Mouse (Mus musculus): ENCODE measurements at regions not wholly inside any gene's neighbourhood (a gene's known extent, or its start where the extent isn't known, plus 50 kb on each side); places are given as distances from the start of the nearest gene placed in this dataset.
A peak's percentile ranks its signal among the peaks of the same experiment; 100 is the strongest.

DNA sequence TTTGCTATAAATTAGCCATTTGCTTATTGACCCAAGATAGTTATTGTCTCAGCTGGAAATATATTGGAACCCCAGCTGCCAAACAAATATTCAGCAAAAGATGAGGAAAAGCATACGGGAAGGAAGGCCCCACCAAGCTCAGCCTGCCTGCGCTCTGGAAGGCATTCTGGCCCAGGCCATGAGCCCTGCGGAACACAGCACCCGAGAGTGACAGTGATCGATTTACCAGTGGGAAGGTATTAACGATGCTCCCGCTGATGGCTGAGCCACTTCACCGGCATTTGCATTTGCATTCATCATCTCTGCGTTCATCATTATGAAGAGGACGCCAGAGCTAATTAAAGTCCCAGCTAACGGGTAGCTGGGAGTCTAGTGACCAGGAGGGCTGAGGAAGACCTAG lies 174.8 kb downstream of the Irx2 start:
- DNase-seq (ENCODE audit: low read depth), result no peak

DNA sequence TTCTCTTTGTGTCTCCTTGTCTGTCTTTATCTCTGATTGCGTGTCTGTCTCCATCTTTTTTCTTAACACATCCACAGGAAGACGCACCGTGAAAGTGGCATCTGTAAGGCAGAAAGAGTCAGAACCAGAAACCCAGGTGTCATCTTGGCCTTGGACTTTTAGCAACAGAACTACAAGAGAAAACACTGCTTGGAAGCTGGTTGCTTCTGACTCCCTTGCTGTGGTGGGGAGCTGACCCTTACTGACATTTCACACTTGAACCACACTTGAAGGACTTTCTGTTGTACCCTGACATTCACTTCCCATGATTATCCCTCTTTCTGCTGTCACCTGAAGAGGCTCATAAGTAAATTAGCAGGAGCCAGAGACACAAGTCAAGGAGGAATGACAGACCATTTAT lies 180.6 kb downstream of the Irx2 start:
- DNase-seq (ENCODE audit: low read depth), result no peak

DNA sequence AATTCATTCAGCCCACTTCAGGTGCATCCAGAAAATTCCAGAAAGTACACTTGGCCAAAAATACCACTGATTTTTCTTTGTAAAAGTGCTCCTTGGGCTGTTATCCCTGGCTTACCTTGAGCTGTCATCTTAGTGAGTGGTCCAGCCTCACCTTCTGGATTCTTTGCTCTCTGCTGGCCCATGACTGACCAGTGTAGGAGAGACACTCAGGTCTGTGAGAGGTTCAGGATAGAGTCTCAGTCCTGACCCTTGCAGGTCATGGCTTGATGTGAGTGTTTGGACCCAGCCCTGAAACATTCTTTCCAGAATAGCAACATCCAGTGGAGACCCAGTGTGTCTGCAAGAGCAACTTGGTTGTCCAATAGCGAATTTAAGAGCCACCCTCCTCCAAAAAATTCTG lies 182.0 kb downstream of the Irx2 start:
- no peak for DNase-seq (ENCODE audit: low read depth)

DNA sequence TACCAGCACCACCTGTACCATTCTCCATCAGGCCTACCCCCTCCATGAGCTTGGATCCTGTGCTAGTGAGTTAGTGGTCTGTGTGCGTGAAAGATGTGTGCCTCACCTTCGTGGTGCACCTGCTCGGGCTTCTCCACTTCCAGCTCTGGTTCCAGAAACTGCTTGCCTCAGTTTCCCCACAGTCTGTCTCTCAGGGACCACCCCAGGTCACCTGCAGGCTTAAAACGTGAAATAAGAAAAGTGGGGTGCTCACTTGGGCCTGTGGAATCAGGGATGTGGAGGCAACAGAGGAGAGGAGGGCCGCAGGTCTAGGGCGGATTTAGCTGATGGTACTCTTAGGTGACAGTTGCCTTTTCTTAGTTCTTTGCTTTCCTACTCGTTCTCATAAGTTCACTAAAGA lies 186.0 kb downstream of the Irx2 start:
- DNase-seq (ENCODE audit: low read depth), result no peak

DNA sequence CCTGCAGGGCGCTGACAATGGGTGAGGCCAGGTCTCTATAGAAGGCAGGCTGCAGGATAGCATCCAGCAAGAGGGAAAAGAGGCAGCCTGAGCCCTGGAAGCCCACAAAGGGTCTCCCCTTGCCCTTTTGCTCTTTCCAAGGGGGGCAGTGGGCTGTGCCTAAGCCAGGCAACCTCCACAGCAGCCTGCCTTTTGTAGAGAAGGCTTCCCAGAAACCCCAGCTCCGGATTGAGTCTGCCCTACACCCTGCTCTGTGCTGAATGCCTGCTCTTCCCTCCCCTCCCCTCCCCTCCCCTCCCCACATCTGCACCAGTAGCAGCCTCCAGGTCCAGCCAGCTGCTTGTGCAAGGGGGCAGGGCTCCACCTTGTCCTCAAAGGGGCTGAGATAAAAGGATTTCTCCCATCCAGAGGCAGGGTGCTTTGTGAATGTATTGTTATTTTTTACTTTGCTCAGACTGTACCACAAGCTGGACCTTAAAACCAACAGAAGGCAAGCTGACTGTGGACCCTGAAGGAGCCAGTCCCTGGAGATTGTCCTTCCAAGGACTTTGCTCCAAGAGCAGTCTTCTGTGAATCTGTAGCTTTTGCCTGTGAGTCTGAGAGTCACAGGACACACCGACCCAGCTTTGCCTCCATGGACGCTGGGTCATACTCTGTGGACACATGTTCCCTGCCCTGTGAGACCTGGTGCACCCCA lies 186.8 kb downstream of the Irx2 start:
- no peak for DNase-seq (ENCODE audit: low read depth)

DNA sequence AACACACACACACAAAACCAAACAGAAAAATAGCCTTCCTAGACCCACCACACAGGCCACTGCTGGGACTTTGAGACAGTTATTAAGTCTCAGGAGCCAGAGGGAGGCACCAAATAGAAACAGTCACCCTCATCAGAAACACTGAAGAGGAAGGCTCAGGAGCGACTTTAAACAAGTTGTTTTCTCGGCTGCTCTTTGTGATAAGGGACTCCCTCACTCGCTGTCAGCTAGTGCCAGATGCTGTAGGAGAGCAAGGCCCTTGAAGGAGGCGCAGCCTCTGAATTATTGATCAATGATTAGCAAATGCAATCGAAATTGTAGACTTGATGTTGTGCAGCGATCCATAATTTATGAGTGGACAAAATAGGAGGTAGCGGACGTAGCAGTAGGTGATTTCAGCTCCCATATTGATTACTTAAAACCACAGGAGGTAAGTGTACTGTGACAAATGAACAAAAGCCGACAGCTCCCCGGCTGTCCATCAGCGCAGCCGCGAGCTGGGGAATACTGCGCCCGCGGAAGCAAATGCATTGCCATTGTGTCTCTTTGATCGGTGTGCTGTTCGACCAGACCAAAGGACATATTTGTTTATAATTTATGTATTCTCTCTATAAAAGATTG lies 187.4 kb downstream of the Irx2 start:
- DNase-seq (ENCODE audit: low read depth), result no peak

DNA sequence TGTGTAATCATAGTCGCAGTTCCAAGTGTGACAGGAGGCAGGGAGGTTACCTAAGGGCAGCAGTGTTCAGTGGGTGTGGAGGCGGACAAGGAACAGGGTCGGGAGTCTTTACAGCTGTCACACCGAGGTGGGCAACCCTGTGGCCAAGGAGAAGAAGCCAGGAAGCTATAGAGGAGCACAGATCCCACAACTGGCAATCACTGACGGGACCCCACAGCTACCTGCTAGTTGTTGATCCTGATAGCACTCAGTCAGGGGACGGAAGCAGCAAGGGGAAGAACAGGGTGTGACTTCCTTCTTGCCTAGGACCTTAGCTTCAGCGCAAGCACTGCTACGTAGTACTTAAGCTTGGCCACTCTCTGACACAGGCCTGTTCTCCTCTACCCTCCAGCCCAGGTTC lies 188.2 kb downstream of the Irx2 start:
- DNase-seq (ENCODE audit: low read depth), result no peak

DNA sequence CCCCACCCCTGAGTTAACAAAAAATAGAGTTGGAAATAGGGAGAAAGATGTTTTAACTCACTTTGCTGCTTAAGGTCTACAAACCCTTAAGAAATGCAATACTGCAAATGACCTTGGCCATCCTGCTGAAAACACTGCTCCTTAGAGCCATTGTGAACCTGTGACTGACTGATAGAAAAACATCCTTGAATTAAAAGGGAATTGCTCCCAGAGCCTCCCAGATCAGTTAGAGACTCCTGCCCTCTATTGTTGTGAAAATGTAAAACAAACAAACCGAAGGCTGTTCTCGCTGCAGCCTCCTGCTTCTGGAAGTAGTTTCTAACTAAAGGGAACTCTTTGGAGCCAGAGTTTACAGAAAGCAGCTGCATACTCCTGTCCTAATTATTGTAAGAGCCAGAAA lies 188.9 kb downstream of the Irx2 start:
- DNase-seq (ENCODE audit: low read depth), result no peak

DNA sequence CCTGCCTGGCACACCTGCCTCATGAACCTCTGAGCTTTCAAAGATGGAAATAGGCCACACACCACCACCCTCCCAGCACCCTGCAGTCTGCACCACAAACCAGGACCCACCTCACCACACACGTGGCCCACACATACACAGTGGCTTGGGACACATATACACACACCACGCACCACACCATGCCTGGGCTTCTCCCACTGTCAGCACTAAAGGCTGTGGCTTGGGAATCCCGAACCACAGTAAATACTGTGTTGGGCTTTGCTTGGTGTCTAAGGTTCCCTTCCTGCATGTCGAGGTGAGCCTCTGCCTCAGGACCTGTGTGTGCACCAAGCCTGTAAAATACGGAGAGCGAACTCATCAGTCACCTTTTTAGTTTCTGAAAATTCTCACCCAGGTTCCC lies 189.3 kb downstream of the Irx2 start:
- no peak for DNase-seq (ENCODE audit: low read depth)

DNA sequence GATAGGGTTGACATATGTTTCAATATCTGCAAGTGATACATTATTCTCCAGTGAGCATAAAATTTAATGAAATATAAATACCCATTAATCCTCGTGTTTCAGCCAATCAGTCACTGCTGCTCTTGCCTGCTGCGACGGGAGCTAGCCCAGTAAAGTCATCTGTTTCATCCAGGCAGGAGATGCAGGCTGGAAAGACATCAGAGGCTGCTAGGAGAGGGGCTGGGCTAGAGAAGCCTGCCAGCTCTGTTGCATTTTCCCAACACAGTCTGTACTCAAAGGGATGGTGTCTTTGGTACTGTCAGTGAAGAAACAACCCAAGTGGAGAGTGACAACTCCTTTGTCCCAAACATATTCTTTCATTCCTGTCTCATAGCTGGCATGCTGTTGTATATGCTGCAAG lies 198.0 kb downstream of the Irx2 start:
- no peak for DNase-seq (ENCODE audit: low read depth)

DNA sequence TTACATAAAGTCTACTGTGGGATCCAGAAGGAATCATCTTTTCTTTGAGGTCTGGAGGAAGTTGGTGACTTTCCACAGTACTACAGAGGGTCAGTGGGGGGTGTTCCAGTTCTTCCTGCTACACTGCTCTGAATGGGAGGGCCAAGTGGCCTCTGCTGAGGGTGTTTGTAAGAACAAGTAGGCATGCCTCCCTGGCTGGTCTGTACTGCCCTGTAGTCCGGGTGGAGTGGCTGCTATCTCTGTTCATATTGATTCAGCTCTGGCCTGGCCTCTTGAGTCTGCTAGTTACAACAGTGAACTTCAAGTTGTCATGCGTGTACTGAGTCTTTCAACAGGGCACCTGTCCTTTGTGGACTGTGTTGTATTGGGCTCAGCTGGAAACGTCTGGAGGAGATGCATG lies 200.7 kb downstream of the Irx2 start:
- DNase-seq (ENCODE audit: low read depth), result no peak

DNA sequence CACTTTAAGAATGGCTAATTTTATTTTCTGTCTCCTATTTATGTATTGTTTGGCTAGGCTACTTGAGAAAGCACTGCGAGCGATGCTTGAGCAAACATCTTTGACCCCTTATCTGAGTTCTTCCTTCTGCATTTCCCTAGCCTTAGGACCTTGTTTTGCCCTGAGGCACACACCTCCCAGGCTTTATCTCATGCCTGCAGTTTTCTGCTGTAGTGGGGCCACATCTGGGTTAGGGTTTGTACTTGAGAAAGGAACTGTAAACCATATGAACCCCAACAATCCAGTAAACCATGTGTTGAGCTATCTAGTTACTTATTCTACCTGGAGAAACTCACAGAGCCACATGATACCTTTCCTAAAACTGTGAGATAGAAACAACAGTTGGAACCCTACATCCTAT lies 204.7 kb downstream of the Irx2 start:
- no peak for DNase-seq (ENCODE audit: low read depth)

DNA sequence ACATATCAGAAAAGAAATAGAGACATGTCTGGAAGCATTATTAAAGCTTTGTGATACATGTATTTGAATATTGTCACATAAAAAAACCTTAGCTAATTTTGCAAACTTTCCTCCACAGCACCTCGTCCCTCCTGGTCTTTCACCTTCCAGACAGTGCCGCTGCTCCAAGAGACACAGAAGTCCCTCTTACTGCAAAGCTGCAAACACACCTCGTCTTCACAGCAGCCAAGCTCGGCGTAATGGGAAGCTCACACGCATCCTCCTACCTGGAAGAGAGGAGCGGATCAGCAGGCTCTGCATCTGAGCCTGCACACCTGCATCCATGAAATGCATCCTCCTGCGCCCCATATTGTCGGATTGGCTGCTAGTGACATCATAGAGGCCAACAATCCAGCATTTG lies 208.4 kb downstream of the Irx2 start:
- DNase-seq (ENCODE audit: low read depth), result no peak

DNA sequence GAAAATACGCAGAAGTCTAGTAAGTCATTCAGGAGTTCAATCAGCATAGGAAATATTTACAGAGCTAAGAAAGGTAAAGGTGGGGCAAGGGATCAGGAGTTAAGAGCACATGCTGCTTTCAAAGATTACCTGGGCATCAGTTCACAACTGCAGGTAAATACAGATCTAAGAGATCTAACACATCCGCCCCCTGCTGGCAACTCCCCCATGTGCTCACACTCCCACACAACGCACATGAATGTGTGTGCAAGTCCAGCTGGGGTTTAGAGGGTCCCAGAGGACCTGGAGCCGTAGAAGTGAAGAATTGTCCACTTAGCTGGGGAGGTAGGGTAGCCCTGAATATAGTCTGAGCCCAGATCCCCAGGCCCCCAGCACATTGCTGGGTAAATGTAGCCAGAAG lies 219.5 kb downstream of the Irx2 start:
- DNase-seq (ENCODE audit: low read depth), result no peak

DNA sequence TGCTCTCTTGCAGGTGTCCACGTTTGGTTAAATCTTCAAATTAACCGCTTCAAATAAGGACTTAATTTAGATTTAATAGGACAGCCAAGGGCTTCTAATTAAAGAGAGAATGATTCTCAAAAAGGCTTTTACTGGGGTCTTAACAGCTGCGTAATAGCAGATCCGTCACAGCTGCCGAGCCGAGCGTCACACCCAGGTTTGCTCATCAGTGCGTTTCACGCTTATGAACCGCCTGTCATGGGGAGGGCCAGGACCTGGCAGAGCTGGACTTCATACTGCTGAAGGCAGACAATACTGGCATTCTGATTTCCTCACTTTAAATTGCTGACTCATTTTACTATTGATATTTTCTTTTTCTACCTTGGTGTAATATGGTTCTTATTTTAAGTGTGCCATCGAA lies 221.2 kb downstream of the Irx2 start:
- no peak for DNase-seq (ENCODE audit: low read depth)

DNA sequence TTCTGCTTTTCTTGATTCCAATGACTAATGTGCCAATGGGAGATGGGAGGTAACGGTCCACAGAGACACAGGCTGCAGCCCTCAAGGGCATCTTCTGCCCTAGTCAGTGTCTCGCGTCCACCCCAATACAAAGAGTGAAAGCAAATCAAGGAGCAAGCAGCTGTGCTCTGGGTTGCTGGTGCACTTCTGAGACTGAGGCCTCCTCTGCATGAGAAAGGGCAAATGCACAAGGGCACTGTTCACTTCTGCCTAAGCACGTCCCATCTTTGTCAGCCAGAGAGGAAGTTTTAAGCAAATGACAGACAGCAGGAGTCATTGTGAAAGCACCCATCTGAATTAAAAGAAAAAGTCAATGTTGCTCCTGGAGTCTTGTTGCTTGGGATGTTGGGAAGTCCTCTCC lies 224.3 kb downstream of the Irx2 start:
- no peak for DNase-seq (ENCODE audit: low read depth)

DNA sequence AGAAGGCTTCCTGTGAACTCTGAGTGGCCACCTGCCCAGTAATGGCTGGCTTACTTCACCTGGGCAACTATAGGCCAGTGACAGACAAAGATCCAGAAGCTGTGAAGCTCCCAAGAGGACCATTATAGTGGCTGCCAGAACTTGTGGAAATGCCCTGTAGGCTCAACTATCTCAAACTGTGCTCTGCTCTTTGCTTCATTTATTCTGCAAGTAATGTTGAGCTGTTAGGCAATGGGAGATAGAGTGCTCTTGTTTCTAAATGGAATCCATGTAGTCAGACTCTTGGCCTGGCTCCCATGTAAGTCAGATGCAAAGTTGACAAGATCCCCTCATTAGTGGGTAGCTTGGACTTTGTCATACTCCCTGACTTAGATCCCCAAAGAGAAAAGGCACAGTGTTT lies 247.3 kb downstream of the Irx2 start:
- DNase-seq (ENCODE audit: low read depth), result peak; percentile 55

DNA sequence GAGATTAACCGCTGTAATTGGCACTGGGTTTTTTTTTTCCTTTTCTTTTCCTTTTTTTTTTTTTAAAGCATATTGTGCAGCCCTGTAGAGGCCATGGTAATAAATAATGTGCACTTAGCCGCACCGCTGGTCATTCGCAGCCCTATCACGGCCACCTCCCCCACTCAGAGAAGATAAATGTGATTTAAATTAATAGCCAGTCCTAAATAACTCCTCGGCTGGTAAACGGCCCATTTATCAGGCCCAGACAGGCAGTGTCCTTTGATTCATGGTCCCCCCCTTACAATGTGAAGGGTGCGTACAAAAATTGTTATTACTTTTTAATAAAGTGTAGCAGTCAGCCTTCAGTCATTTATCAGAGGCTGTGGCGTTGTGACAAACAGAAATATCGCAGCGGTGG lies 266.4 kb downstream of the Irx2 start:
- no peak for DNase-seq (ENCODE audit: low read depth)

DNA sequence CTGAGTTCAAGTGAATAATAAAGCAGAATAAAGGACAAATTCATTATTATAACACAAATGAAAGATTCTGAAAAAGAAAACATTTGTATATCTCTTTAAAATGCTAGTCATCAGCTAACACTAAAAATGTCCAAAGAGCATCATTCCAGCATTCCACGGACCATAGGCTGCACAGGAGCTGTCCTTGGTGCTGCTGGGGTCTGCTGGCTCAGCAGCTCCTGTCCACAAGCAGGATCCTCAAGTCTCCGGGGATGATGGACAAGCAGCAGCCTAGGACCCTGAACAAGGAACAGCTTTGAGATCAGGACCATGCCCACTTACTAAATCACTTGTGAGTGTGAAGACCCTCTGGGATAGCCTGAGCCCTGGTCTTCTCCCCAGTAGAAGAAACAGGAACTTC lies 274.0 kb downstream of the Irx2 start:
- no peak for DNase-seq (ENCODE audit: low read depth)

DNA sequence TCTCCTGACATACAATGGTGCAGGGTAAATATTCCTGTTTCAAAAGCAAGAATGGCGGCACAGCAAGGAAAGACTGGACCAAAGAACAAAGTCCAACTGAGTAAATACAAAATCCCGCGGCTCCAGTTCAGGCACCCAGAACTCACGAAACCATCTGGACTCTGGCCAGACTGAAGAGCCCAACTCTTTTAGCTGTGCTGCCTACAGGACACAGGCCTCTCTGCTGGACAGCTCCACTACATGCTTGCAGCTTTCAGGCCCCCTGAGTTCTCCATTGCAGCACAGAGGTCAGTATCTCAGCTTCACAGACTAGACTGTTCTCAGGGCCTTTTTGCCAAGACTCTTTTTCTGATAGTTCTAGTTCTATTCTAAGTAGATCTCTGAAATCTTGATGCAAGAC lies 290.3 kb downstream of the Irx2 start:
- DNase-seq (ENCODE audit: low read depth), result no peak

DNA sequence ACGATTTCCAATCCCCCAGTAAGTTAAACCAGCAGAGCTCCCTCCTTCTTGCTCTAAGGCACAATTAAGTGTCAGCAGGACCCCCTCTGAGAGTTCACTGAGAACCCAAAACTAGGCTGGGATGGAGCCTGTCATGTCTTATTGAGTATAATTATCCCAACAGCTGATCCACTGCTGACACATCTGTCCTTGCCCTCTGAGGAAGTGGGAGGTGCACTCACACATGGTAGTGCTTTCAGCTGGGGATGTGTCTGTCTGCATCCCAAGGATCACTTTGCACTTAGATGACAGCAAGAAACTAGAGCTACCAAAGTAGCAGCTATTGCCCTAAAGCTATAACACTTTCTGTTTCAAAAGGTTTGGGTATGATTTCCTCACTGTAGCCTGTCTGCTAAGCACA lies 291.7 kb downstream of the Irx2 start:
- DNase-seq (ENCODE audit: low read depth), result no peak

DNA sequence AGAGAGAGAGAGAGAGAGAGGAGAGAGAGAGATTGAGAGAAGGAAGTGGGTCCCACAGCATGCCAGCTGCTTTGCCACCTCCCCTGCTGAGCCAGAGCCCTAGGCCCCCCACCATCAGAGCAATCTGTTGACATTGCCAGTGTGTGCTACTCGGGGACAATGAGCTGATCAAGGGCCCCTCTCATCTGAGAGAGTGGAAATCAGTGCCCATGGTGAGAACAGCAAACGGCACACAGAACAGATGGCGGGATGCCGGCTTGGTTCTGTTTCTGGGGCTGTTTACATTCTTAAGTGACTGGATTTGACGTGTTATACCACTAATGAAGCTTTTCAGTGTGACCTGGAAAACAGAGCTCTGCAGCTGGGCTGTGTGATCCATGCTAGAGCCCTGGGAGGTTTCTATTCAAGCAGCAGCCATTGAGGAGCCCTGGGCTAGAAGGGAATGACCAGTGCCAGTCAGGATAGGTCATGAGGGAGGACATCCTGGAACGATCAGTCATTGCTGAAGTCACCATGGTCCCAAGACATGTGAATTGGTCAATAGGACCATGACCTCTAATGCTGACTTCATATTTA lies 296.0 kb downstream of the Irx2 start:
- no peak for DNase-seq (ENCODE audit: low read depth)

DNA sequence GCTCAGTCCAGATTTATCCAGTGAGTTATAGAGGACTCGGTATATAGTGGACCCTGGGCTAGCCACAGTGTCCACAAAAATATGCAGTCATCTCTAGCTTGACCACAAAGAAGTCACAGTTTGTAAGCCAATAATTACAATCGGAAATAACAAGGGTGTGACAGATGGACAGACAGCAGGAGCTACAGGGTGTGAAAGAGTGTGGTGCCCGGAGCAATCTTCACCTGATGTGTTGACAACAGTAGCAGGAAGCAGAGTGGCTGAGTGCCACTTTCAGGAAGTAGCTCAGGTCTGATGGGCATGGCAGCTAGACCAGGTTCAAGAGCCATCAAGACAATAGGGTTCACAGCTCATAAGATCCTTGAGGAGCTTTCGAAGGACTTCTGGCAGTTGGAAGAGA lies 308.6 kb downstream of the Irx2 start:
- DNase-seq (ENCODE audit: low read depth), result no peak

Measured in gonadal fat pad, adult 2 months (tissue).